Mouse (Mus musculus) embryonic fibroblast, embryonic 13.5 days (primary cell): ENCODE results near the gene Kitl.

Experiments
- CTCF ChIP-seq: IDR thresholded peaks from 2 replicates; pipeline ENCODE4 v1.5.1; 2011; ENCODE audit warnings: mild to moderate bottlenecking, control low read depth, low read length, moderate library complexity, borderline replicate concordance; ENCODE audit not compliant: insufficient read depth
- POLR2A ChIP-seq: IDR thresholded peaks from 2 replicates; pipeline ENCODE4 v1.6.1; 2011; ENCODE audit warnings: low read depth, mild to moderate bottlenecking, control low read depth, low read length, moderate library complexity

- no peak for TF ChIP-seq CTCF
- TF ChIP-seq POLR2A: no peak
Observed at GRCm38 (mm10) chr10:100030385-100030784, 15.0 kb downstream of the Kitl start.
